Mouse (Mus musculus) mouse trophoblast stem cell (cell line): ENCODE measurements around the gene Hunk.

ENCODE experiments used
- in situ Hi-C, 2 experiments: fragments of 300-500 bp; cut with MseI, MboI; formaldehyde crosslinking; loops; 2 replicates in 1 of 2; 3 replicates in 1 of 2; pipeline ENCODE4 v1.15.1; 2025

The Hunk gene

GRCm38 (mm10) chr16:90496930-90497329 is 111.1 kb downstream of the Hunk start:
- in situ Hi-C loops: no loop called here

GRCm38 (mm10) chr16:90497749-90498464 is 112.1 kb downstream of the Hunk start:
- in situ Hi-C loops: no loop called here

GRCm38 (mm10) chr16:90500809-90501208 is 115.0 kb downstream of the Hunk start:
- in situ Hi-C loops: no loop called here

- in situ Hi-C loops: no loop called here
Measured at GRCm38 (mm10) chr16:90505252-90505651, 119.4 kb downstream of the Hunk start.

DNA sequence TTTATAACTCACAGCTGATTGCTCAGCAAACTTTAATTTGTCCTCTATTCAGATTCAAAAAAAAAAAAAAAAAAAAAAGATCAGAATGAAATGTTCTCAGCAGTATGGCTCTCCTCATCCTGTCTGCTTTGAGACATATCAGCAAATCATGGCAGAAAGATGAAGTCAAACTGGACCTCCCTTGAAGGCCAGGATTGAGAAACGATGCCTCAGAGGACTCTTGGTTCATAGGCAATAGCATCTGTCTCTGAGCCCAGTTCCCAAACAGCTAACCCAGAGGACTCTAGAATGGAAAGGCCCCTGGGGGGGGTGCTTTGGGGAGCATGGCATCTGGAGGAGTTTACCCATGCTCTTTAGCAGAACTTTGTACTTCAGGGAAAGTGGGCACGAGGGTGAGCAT is 119.9 kb downstream of the Hunk start:
- in situ Hi-C loops: no loop called here

GRCm38 (mm10) chr16:90511551-90512296 is 125.9 kb downstream of the Hunk start:
- in situ Hi-C loops: no loop called here

DNA sequence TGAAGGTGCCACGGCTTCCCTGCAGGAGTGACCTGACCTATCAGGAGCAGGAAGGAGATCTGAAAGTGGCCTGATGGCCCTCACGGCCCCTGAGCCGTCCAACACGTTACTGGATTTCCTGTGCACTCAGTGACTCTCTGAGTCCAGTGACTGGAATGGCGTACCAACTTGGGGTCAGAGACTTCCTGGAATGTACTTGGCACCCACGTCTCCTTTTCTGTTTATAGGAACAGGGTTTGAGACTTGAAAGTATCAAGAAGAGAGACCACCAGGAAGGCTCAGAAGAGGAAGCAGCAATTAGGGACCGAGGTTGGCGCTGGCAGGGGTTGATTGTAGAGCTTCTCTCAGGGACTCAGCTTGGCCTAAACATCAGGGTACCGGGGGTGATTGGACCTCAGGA is 131.2 kb downstream of the Hunk start:
- in situ Hi-C loops: no loop called here

- in situ Hi-C loops: no loop called here
Measured at GRCm38 (mm10) chr16:90518232-90518631, 132.4 kb downstream of the Hunk start.

DNA sequence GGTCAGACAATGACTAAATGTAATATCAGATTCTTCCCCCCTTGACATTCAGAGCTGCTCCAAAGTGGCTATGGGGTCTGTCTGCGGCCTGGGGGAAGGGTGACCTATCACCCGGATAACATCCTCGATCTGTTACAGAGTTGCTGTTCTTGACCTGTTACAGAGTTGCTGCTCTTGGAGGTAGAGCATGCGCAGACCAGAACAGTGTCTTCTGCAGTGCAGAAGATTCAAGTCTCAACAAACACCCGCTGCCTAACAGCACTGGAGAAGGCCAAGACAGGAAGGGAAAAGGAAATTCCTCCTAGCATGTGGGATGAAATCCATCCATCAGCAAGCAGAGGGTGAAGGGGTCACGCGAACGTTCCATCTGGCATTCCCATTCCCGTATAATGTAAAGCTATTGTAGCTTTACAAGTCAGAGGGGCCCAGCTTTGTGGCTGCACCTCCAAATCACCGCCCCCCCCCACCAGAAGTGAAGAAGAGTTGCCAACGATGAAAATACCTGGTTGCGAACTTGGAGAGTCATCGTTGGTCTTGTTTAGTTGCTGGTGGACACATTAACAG is 133.0 kb downstream of the Hunk start:
- in situ Hi-C loops: no loop called here

GRCm38 (mm10) chr16:90521191-90521950 is 135.6 kb downstream of the Hunk start:
- in situ Hi-C loops: no loop called here

- in situ Hi-C loops: no loop called here
Measured at GRCm38 (mm10) chr16:90521951-90522255, 136.1 kb downstream of the Hunk start.

GRCm38 (mm10) chr16:90522575-90522974 is 136.8 kb downstream of the Hunk start:
- in situ Hi-C loops: no loop called here

GRCm38 (mm10) chr16:90523373-90523772 is 137.6 kb downstream of the Hunk start:
- in situ Hi-C loops: no loop called here

DNA sequence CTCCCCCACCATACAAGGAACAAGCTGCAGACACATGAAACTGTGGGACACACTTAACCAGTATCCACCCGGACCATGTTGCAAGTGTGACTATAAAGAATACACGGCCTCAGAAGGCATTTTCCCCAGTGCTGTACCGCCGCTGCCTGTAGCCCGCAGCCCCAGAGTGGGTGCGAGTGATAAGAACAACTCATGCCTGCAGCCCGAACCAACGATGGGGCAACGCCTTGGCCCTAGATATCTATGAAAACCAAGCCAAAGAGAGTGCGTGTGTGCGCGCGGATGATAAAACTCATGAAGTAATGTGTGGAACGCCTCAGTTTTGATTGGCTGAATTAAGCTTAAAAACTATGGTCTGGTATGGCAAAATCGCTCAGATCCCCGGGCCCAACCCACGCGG is 138.1 kb downstream of the Hunk start:
- in situ Hi-C loops: no loop called here

DNA sequence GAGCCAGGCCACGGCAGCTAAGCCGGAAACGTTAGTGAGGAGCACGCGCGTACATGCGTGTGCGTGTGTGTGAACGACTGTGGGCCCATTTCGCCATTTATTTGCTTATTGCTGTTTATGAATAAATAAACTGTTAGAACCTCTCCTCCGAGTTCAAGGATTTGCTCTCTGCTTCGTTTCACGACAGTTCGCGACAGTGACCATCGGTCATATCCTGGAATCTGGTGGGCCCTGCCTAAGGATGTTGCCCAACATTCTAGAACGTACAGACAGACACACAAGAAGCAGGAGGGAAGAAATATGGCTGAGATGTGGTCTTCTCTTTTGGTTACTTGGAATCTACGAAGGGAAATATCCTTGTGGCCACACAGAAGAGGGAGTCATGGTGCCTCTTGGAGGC is 138.6 kb downstream of the Hunk start:
- in situ Hi-C loops: no loop called here

DNA sequence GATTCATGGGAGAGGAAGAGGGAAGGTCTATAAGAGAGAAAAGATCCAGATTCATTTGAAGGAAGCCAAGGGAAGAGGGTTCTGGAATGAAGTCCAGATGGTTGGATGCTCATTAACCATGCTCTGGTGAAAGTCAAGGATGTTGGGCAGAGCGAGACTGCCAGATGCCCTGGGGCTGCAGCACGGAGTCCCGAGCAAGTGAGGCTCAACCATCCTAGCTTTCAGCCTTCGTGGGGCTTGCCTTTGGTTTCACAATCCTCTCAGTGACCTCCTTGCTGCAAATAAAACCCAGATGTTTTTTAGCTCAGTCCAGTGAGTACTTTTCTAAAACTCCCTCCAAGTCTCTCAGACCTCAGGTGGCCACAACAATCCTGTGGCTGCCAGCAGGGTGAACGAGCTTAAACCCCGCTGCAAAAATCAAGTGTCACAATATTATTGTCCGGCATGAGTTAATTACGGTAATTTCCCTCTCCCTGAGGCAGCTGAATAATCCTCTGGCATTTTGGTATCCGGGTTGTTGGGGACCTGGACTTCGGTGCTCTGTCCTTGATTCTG is 147.4 kb downstream of the Hunk start:
- in situ Hi-C loops: no loop called here

DNA sequence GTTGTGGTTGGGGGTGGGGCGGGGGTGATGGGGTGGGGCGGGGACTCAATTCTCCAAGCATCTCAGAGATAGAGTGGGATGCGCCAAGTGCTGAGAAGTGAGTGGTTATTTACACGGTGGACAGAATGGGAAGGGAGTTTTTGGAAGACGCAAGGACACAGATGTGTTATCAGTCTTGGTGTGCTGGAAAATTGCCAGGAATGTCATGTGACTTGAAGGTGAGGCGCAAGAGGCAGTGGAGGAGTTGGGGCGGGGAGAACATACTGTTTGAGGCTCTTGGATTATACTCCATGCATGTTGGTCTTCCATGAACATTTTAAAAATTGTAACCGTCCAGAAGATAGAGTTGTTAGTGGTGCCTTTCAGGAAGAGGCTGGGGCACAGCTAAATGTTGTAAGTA is 148.8 kb downstream of the Hunk start:
- in situ Hi-C loops: no loop called here

- in situ Hi-C loops: no loop called here
Measured at GRCm38 (mm10) chr16:90538926-90539325, 153.1 kb downstream of the Hunk start.

DNA sequence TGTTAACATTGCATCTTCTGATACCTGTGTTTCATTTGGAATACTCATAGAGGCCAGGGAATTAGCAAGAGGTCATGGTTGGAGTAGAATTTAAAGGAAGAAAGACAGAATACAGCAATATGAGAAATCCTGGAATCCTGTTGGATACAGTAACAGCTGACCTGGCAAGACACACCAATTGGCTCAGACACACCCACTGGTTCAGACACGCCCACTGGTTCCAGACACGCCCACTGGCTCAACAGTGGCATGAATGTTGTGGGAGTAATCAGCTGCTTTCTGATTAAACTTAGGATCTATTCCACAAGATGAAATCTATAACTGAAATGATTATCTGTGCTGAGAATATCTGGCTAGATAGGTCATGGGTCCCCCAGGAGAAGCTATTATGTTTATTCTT is 155.4 kb downstream of the Hunk start:
- in situ Hi-C loops: no loop called here

GRCm38 (mm10) chr16:90542383-90542782 is 156.6 kb downstream of the Hunk start:
- in situ Hi-C loops: no loop called here

DNA sequence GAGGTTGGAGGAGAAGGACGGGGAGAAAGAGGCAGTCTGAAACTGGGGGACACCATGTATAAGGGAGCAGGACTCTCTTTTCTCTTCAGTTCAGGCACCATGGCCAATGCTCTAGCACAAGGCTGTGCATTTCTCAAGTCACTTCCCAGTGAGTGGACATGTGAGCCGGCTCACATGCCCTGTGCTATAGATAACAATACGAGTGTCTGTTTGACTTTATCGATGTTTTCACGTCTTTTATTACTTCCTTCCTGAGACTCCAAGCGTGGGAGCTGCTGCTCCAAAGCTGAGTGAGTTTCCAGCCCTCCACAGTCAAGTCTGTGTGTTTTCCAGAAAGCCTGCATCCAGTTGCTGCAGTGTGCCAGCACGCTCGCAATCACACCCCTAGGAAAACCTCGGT is 158.4 kb downstream of the Hunk start:
- in situ Hi-C loops: no loop called here

DNA sequence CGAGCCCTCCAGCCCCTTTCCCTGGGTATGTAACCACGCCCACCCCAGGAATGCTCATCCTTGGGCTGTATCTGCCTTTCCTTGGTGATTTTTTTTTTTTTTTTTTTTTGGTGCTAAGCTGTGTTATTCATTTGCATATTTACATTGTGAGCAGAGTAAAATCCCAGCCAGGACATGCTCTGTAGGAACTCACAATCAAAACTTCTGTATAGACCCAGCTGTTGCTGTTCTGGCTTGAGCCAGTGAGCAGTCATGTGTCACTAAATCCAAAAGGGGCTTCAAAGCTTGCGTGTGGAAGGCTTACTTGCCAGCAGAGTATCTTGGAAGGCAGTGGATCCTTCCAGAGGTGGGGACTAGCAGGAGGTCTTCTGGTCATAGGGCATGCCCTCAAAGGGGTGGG is 159.7 kb downstream of the Hunk start:
- in situ Hi-C loops: no loop called here
